In genomic region chr14:30654691-30655228, GRCm38 (mm10) we compare ENCODE assay signal across 8 mouse cellular contexts. TPM values are rescaled to one million over a fixed set of nuclear protein-coding genes. Genes with fewer than 3 reads are reported as not detected.
A peak's percentile ranks its signal among the peaks of the same experiment; 100 is the strongest.
DNase-seq lines count a peak whose midpoint lies in the region; ATAC-seq and TF ChIP-seq lines count a peak whose summit lies in the region.

No protein-coding gene starts in this region.

- intact Hi-C loops in heart, postnatal 36 days (cut with DNase I): loop anchor here (5.0 kb wide), 2 partner anchors 32 to 42 kb away; no protein-coding TSS in a partner anchor

- peaks cover 19% of the 10 kb centered on the region for H3K36me3 ChIP-seq in heart, embryonic 14.5 days (ENCODE audit: control insufficient read depth, insufficient read depth, low read length)
- H3K36me3 ChIP-seq in G1E (replicated peaks): peaks cover 32% of the 10 kb centered on the region
- H3K36me3 ChIP-seq in forebrain, postnatal 0 days (ENCODE audit: insufficient read depth): no peaks in the 10 kb centered on the region; the same call in 1 of the 2 replicates
- peaks cover 4% of the 10 kb centered on the region for H3K36me3 ChIP-seq in midbrain, embryonic 10.5 days

- TF ChIP-seq CTCF in G1E (IDR thresholded peaks at IDR 0.05; ENCODE audit: low read depth, low read length): no peak
- TF ChIP-seq CTCF in forebrain, postnatal 0 days (IDR thresholded peaks at IDR 0.05; ENCODE audit: low read depth): no peak

- H3K4me2 ChIP-seq in heart, embryonic 14.5 days (ENCODE audit: low read length): peak overlapping the region; percentile 68
- H3K4me2 ChIP-seq in forebrain, postnatal 0 days (ENCODE audit: low read depth): peak overlapping the region; percentile 65

- no peak for ATAC-seq in heart, embryonic 14.5 days (ENCODE audit: insufficient number of reproducible peaks, insufficient read depth, low FRiP score, low read depth)
- ATAC-seq in G1E (ENCODE audit: extremely low read depth, insufficient number of reproducible peaks, low FRiP score, poor library complexity, severe bottlenecking): no peak
- ATAC-seq in forebrain, postnatal 0 days: no peak

- peaks cover 6 to 8% of the 10 kb centered on the region in 2 experiments; a peak in 3 of 4 replicates for H3K4me1 ChIP-seq in heart, embryonic 14.5 days (ENCODE audit: control insufficient read depth in 2 of 2, insufficient read depth in 2 of 2, low read length in 2 of 2)
- H3K4me1 ChIP-seq in G1E (ENCODE audit: insufficient read depth, low read depth, low read length): peaks cover 26% of the 10 kb centered on the region
- H3K4me1 ChIP-seq in forebrain, postnatal 0 days (ENCODE audit: insufficient read depth): peaks cover 5% of the 10 kb centered on the region; the same call in 1 of the 2 replicates
- peaks cover 5% of the 10 kb centered on the region for H3K4me1 ChIP-seq in midbrain, embryonic 10.5 days

- H3K9ac ChIP-seq in heart, embryonic 14.5 days (ENCODE audit: low read length): peak overlapping the region; percentile 97
- peak overlapping the region; percentile 94 for H3K9ac ChIP-seq in forebrain, postnatal 0 days

- peak overlapping the region; percentile 86 to 92 for H3K4me3 ChIP-seq in heart, embryonic 14.5 days (ENCODE audit: control insufficient read depth in 1 of 2, insufficient read depth in 1 of 2, low read depth in 1 of 2, low read length in 2 of 2)
- H3K4me3 ChIP-seq in G1E (ENCODE audit: low read depth, low read length): peak overlapping the region; percentile 86
- H3K4me3 ChIP-seq in forebrain, postnatal 0 days (ENCODE audit: low read depth, low read length): peak overlapping the region; percentile 82
- peak overlapping the region; percentile 94 for H3K4me3 ChIP-seq in midbrain, embryonic 10.5 days

- H3K27ac ChIP-seq in heart, embryonic 14.5 days (replicated peaks in 1 of 2; ENCODE audit: control insufficient read depth in 1 of 2, insufficient read depth in 1 of 2, low read depth in 2 of 2, low read length in 2 of 2): peak overlapping the region in 1 of 2 experiments; percentile 85; a peak in 2 of 4 replicates
- H3K27ac ChIP-seq in forebrain, postnatal 0 days (ENCODE audit: low read depth, low read length): peak overlapping the region; percentile 87
- H3K27ac ChIP-seq in midbrain, embryonic 10.5 days (replicated peaks): peak overlapping the region; percentile 98

- no peak for DNase-seq in heart, postnatal 36 days
- DNase-seq in G1E (ENCODE audit: low spot score): no peak
- DNase-seq in forebrain, postnatal 0 days: no peak
- DNase-seq in midbrain, embryonic 10.5 days (ENCODE audit: low spot score): no peak
- no peak for DNase-seq in layer of hippocampus, postnatal 10 days (ENCODE audit: low spot score in 2 of 2)
- DNase-seq in thymus, adult 18-20 months: no peak
- no peak for DNase-seq in cerebellum, postnatal 10 days

- H3K9me3 ChIP-seq in heart, embryonic 14.5 days (ENCODE audit: control insufficient read depth, low read length): no peaks in the 10 kb centered on the region
- no peaks in the 10 kb centered on the region for H3K9me3 ChIP-seq in G1E (replicated peaks)
- no peaks in the 10 kb centered on the region for H3K9me3 ChIP-seq in forebrain, postnatal 0 days (ENCODE audit: low read length)
- no peaks in the 10 kb centered on the region for H3K9me3 ChIP-seq in midbrain, embryonic 10.5 days (replicated peaks)

- H3K27me3 ChIP-seq in heart, embryonic 14.5 days (ENCODE audit: control insufficient read depth, insufficient read depth, low read length): no peaks in the 10 kb centered on the region
- peaks cover 15% of the 10 kb centered on the region for H3K27me3 ChIP-seq in G1E (ENCODE audit: insufficient read depth, low read length)
- no peaks in the 10 kb centered on the region for H3K27me3 ChIP-seq in forebrain, postnatal 0 days (ENCODE audit: insufficient read depth, low read length)
- no peaks in the 10 kb centered on the region for H3K27me3 ChIP-seq in midbrain, embryonic 10.5 days (ENCODE audit: low read depth, poor library complexity, severe bottlenecking)

- WGBS in heart, embryonic 14.5 days: 54% methylated on average over 4 of the region's 4 CpGs
- WGBS in forebrain, postnatal 0 days: 39% methylated on average over 4 of the region's 4 CpGs
- 54% methylated on average over 4 of the region's 4 CpGs for WGBS in midbrain, embryonic 10.5 days

RNA-seq across cellular contexts. Expression of gene Rft1, which starts 0.6 kb away (rescaled TPM):
- 10.6 and 11.8 TPM in 2 replicates for polyA plus RNA-seq in heart, embryonic 14.5 days (2014; fragmentation: Nextera tagmentation; extraction: Ambion mirVana)
- total RNA-seq in heart, postnatal 36 days (2021): 1 to 10 TPM; 6.8 to 7.4 TPM
- total RNA-seq in G1E (2014; fragmentation: Nextera tagmentation) (20.8 and 26.9 TPM in 2 replicates), G1E (2017) (14.9 and 15.0 TPM in 2 replicates)
- polyA plus RNA-seq in G1E (2012): 2.7 and 4.4 TPM in 2 replicates
- 10.5 and 18.4 TPM in 2 replicates for total RNA-seq in forebrain, postnatal 0 days (2014; rRNA removed)
- 6.0 and 9.6 TPM in 2 replicates for polyA plus RNA-seq in forebrain, postnatal 0 days (2015; fragmentation: Nextera tagmentation; extraction: Ambion mirVana)
- polyA plus RNA-seq in midbrain, embryonic 10.5 days (2016; fragmentation: Nextera tagmentation; extraction: Ambion mirVana): 14.8 and 15.3 TPM in 2 replicates
- total RNA-seq in layer of hippocampus, postnatal 10 days (2021): 10 to 100 TPM; 10.2 to 11.2 TPM

RNA-seq across cellular contexts. Expression of gene Prkcd, which starts 28.8 kb away (rescaled TPM):
- 38.4 and 38.6 TPM in 2 replicates for polyA plus RNA-seq in heart, embryonic 14.5 days (2014; fragmentation: Nextera tagmentation; extraction: Ambion mirVana)
- total RNA-seq in heart, postnatal 36 days (2021): 10 to 100 TPM; 10.5 to 14.3 TPM
- total RNA-seq in G1E (2014; fragmentation: Nextera tagmentation) (31.3 and 43.9 TPM in 2 replicates), G1E (2017) (130 and 138 TPM in 2 replicates)
- 37.0 and 43.6 TPM in 2 replicates for polyA plus RNA-seq in G1E (2012)
- total RNA-seq in forebrain, postnatal 0 days (2014; rRNA removed): 25.0 and 29.6 TPM in 2 replicates
- polyA plus RNA-seq in forebrain, postnatal 0 days (2015; fragmentation: Nextera tagmentation; extraction: Ambion mirVana): 19.3 and 19.8 TPM in 2 replicates
- polyA plus RNA-seq in midbrain, embryonic 10.5 days (2016; fragmentation: Nextera tagmentation; extraction: Ambion mirVana): 20.8 and 23.2 TPM in 2 replicates
- total RNA-seq in layer of hippocampus, postnatal 10 days (2021): 10 to 100 TPM; 37.2 to 38.6 TPM

RNA-seq across cellular contexts. Expression of gene Sfmbt1, which starts 59.9 kb away (rescaled TPM):
- polyA plus RNA-seq in heart, embryonic 14.5 days (2014; fragmentation: Nextera tagmentation; extraction: Ambion mirVana): 11.1 TPM in 2 replicates
- total RNA-seq in heart, postnatal 36 days (2021): 10 to 100 TPM; 11.1 to 13.4 TPM
- total RNA-seq in G1E (2014; fragmentation: Nextera tagmentation) (26.2 and 26.6 TPM in 2 replicates), G1E (2017) (14.8 and 15.7 TPM in 2 replicates)
- 2.0 and 3.1 TPM in 2 replicates for polyA plus RNA-seq in G1E (2012)
- total RNA-seq in forebrain, postnatal 0 days (2014; rRNA removed): 8.1 and 15.5 TPM in 2 replicates
- 9.0 and 13.3 TPM in 2 replicates for polyA plus RNA-seq in forebrain, postnatal 0 days (2015; fragmentation: Nextera tagmentation; extraction: Ambion mirVana)
- polyA plus RNA-seq in midbrain, embryonic 10.5 days (2016; fragmentation: Nextera tagmentation; extraction: Ambion mirVana): 22.4 and 22.6 TPM in 2 replicates
- 10 to 100 TPM; 22.8 to 25.2 TPM for total RNA-seq in layer of hippocampus, postnatal 10 days (2021)
